Mouse (Mus musculus) megakaryocyte, embryonic 14.5 days (primary cell): ENCODE measurements around the gene Gpr33.

Experiments used
- FLI1 ChIP-seq: IDR thresholded peaks from 2 replicates; pipeline ENCODE4 v1.6.1; 2012; ENCODE audit warnings: low read length, inconsistent platforms, mixed read lengths
- GATA1 ChIP-seq: IDR thresholded peaks from 3 replicates; pipeline ENCODE4 v1.6.1; 2012; ENCODE audit warnings: mixed read lengths, low read length, inconsistent platforms, borderline replicate concordance

GRCm38 (mm10) chr12:51985826-51986225 lies 42.0 kb downstream of the Gpr33 start:
- TF ChIP-seq FLI1 (no peak), GATA1 (no peak)
